Mouse (Mus musculus): ENCODE measurements around the gene Fam229a.
A peak's percentile ranks its signal among the peaks of the same experiment; 100 is the strongest.
"Not testable (repeated sequence)": the region's sequence is repeated elsewhere in the genome, so short reads cannot be mapped to it uniquely, and the experiment has no call there.

Gene Fam229a

DNA sequence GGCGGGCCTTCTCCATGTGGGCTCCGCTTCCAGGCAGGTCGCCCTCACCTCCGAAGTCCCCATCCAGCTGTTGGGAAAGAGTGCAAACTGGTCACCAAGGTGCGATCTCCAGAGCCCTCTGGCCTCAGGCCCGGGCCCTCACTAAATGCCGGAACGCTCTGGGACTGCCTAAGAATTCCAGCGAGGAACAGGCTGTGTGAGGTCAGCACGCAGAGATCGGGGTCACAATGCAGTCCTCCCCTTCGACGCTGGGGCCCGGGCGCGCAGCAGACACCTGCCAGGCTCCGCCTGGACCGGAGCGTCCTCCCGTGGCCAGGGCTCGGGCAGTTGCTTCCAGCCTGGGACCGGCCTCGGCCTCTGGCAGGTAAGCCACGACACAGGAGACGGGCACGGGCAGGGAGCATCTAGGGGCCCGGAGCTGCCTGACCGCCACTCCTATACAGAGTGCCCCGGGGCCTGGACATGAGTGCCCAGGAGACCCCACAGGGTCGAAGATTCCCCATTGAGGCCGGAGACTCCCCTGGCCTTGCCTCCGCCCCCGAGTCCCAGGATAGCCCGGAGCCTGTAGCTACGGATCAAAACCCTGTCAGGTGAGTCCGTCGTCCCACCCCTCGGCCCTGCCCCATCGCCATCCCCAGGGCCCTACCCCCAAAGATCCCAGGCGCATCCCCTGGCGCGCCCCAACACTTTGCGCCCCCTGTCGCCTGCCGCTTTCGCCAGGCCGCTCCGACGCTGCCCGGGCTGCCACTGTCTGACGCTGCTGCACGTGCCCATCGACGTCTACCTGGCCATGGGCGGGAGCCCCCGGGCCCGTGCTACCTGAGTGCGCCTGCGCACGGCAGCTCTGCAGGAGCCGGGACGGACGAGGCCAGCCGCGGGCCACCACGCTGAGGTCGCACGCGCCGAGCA lies at the start of gene Fam229a, which contains the start of gene Tssk3:
Gene Fam229a (plus strand): TSS at position 219 of the 909 bp plus-strand sequence.
Gene Tssk3 (minus strand): TSS at position 51 of the 909 bp plus-strand sequence.
- DNase-seq (ENCODE audit: low read depth, low spot score): no peak

DNA sequence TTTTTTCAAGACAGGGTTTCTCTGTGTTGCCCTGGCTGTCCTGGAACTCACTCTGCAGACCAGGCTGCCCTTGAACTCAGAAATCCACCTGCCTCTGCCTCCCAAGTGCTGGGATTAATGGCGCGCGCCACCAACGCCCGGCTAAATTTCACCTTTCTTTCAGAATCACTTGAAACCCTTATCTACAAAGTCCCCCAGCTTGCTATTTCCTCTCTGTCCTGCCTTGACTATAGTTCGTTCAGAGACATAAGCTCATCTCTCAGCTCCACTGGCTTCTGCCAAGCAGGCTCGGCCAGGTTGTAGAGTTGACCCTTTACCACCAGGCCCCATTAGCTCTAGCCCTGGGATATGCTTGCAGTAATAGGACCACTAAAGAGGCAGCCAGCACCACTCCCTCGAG lies 43.6 kb upstream of the Fam229a start:
- no peak for DNase-seq (ENCODE audit: low read depth, low spot score)

DNA sequence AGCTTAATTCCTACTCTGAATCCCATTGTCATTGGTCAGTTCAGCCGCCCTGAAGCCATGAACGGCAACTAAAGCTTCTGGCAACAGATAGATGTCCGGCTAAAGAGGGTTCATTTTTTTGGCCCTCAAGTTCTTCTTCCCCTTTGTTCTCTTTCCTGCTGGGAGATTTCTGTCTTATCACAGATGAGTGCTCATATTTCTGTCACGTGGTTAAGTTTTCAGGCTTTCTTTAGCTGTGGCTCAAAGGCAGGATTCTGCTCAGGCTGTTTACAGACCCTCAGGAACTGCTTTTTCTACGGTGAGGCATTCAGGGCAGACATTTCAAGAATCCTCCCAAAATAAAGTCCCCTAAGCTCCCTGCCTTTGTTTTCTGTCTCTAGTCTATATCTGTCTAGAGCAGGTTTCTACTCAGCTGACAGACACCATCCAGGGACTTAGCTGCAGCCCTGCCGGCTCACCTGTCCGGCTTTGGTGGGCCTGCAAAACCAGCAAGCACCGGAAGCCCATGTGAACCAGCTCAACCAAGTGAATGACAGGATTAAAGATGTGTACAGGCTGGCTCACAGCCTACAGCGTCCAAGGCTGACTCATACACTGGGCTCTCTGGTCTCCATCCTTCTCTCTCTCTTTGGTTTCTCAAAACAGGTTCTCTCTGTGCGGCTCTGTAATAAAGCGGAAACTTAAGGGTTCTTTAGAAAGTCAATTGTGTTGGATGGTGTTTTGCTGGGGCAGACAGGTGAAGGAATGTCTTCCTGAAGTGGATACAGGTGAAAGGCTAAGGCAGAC lies 43.0 kb upstream of the Fam229a start:
- DNase-seq (ENCODE audit: low read depth, low spot score): peak; percentile 49

DNA sequence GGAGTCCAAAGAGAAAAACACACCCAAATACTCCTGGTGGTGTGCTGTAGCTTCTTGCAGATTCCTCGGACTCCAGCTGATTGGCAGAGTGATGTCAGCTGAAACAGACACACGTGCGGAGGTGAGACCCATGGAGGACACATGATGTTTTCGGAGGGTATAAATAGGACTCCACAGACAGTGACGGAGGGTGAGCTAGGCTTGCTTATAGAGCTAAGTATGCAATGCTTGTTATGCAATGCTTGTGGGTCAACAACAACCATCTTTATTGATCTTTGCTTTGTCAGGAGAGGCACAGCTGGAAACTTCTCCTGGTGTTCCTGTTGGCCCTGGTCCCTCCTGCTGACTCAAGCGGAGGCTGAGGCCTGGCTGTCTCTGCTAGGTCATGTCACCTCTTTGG lies 42.3 kb upstream of the Fam229a start:
- DNase-seq (ENCODE audit: low read depth, low spot score): no peak

DNA sequence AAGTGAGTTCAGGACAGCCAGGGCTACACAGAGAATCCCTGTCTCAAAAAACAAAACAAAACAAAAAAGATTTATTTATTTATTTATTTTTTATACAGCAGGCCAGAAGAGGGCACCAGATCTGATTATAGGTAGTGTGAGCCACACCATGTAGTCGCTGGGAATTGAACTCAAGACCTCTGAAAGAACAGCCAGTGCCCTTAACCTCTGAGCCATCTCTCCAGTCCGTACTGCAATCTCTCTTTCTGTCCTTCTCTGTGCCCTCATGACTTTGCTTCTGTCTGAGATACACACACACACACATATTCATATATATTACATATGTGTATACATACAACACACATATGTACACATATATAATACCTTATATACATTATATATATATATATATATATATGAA lies 40.1 kb upstream of the Fam229a start:
- peak; percentile 19 for DNase-seq (ENCODE audit: low read depth, low spot score)

DNA sequence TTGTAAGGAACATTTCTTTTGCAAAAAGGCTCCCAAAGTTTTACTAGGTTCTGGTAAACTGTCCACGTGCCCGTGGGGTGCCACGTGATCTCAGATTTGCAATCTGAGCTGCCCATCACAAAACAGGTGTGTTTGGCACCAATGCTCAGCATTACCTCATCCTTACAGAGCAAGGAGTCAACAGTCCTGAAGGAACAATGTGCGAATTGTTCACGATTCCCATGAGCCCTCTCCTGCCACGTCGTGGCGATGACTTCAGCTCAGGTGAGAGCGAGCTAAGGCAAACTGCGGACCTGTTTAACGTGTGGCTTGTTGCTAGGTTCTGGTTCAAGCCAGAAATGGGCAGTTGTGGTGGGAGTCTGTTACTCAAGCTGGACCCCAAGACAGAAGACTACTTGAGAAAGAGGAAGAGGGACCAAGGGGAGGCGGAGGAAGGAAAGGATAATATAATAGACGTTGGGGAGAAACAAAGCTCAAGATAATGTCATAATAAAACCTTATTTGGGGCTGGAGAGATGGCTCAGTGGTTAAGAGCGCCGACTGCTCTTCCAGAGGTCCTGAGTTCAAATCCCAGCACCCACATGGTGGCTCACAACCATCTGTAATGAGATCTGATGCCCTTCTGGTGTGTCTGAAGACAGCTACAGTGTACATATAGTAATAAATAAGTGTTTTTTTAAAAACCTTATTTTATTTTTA lies 39.4 kb upstream of the Fam229a start:
- no peak for DNase-seq (ENCODE audit: low read depth, low spot score)

DNA sequence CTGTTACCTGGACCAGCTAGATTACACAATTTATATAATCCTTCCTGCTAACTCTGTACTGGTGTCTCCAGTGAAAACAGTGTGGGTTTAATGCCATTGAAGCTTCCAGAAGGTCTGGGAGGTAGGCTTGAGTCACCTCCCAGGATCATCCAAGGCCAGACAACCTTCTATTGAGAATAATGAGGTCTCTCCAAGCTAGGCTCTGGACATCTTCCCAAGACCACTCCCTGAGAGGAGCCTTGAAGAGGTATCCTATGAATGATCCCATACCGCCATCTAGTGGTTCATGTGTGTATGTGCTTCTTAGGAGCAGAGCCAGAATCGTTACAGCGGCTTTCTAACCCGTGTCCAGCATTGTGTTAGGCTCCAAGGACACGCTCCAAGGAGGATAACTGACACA lies 35.7 kb upstream of the Fam229a start:
- peak; percentile 94 for DNase-seq (ENCODE audit: low read depth, low spot score)

DNA sequence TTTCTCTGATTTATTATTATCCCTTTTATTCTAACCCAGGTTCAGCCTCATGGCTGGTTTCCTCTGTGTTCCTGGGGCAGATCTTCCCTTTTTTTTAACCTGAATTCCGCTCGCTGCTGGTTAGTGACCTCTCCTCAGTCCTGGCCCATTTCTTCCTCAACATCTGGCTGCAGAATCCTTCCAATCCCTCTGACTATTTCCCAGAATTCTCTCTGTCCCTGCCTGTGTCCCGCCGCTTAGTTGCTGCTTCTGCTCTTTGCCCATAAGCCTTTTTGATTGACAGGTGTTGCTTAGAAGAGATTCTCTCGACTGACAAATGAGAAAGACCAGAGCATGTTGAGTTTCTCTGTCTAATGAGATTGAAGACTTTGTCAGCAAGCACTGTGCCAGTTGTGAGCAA lies 34.9 kb upstream of the Fam229a start:
- DNase-seq (ENCODE audit: low read depth, low spot score): no peak

DNA sequence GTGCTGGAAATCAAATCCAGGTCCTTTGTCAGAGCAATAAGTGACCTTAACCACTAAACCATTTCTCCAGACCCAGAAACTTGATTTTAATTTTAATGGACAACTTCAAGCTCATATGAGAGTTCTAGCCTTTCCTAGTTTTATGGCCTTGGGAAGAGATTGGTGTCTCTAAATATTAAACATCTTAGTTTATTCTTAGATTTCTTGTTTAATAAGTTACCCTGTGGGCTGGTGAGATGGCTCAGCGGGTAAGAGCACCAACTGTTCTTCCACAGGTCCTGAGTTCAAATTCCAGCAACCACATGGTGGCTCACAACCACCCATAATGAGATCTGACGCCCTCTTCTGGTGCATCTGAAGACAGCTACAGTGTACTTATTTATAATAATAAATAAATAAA lies 33.7 kb upstream of the Fam229a start:
- DNase-seq (ENCODE audit: low read depth, low spot score): not testable (repeated sequence)

DNA sequence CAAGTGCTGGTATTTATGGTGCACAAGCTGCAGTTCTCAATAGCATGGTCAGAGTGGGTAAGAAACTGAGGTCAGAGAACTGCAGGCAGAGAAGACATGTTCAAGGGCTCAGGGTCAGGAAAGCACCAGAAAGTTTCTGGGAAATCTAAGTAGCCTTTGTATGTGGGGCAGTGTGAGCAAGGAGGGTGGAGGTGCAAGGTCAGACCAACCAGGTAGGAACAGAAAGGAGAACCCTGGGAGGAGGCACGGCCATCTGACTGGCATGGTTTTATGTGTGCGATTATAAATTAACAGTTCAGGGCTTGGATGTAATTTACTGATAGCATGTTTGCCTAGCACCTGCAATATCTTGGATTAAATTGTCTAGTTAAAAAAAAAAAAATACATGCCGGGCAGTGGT lies 31.3 kb upstream of the Fam229a start:
- no peak for DNase-seq (ENCODE audit: low read depth, low spot score)

DNA sequence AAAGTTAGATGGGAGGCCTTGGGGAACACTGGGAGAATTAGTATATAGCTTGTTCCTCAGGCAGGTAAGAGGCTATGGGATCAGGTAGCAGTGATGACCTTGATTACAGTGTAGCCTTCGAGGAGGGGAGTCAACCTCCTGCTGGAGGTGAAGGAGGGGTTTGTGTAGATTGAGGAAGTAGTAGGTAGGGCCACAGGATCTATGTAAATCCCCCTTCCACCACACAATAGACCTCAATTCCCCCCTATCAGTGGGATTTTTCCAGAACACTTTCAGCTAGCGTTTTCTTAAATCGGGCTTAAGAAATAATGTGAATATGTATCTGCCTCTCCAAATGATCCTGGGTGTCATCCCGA lies 30.2 kb upstream of the Fam229a start:
- no peak for DNase-seq (ENCODE audit: low read depth, low spot score)

DNA sequence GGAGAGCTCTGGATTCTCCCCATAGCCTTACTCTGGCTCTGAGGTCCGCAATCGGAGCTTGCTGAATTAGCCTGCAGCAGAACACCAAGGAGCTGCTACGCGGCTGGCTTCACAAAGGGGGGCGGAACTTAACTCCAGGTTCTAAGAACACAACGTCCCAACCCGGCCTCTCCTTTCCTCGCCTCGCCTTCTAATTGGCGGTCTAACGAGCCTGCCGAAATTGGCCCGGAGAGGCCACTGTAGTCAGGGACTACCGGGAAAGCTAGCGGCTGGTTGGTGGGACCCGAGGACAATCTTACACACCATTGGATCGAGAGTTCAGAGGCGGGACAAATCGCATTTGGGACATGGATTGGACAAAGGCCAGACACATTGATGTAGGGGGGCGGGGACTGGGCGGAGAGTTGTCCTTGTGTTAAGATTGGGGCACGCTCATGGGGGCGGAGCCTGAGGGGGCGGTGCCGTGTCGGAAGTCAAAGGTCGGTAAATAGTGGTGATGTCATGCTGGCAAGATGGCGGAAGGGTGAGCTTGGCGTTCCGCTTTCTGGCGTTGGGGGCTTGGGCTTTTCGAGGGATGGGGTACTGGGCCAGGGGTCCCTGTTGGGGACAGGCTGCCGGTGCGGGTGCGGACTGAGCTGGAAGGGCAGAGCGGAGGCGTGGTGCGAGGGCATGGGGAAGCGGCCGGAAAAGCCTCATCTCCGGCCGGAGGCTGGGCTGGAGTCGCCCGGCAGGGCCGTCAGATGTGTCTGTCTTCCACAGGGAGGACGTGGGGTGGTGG lies 29.6 kb upstream of the Fam229a start, which contains the start of gene Bsdc1:
Gene Bsdc1 (plus strand): TSS at position 399 of the 778 bp plus-strand sequence.
- peak; percentile 100 for DNase-seq (ENCODE audit: low read depth, low spot score)

DNA sequence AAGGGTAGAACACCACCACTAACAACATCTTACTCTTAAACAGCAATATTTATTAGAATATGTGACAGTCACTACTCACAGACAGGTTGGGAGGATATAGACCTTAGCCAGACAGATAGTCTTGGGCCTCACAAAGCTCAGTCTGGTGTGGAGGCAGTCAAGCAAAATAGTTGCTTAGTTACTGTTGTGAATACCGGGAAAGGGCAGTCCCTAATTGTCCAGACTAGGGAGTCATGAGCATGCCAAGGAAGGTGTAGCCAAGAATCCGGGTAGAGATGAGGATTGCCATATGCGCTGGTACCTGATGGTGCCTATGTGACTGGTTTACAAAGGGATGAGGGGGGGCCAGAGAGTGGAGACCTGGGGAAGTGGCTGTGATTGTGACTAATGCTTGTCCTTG lies 28.9 kb upstream of the Fam229a start:
- peak; percentile 9 for DNase-seq (ENCODE audit: low read depth, low spot score)

DNA sequence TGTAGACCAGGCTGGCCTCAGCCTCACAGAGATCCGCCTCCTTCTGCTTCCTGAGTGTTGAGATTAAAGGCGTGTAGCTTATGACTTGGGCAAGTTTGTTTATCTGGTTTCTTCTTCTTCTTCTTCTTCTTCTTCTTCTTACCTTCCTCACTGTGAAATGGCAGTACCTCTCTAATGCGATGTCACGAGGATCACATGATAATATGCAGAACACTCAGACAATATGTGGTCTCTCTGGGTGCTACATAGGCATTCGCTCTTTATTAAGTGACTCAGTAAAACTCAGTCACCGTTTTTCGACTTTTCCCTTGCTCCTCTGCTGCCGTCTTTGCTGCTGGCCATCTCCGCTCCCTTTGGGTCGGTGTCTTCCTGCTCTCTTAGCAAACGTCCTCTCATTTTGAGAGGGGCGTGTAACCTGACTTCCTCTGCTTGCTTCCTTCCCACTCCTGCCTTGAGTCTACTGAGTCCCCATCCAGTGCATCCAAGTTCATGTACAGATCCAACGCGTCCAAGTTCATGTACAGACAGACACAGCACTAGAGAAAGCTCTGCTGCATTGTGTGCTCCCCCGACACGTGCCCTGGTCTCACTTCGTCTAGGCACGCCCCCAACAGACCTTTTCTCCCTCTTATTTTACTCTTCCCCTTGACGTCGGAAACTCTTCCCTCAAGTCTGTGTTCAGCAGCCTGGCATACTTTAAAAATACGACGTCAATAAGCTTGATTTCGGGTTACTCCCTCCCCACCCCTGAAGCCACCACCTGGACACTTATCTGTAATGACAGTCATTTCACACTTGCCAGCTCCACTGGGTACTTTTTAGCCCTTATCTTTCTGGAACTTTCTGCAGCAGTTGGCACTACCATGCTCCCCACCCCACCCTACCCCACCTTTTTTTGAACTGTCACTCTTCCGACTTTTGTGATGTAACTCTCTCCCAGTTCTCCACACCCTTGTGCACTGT lies 27.6 kb upstream of the Fam229a start:
- no peak for DNase-seq (ENCODE audit: low read depth, low spot score)

DNA sequence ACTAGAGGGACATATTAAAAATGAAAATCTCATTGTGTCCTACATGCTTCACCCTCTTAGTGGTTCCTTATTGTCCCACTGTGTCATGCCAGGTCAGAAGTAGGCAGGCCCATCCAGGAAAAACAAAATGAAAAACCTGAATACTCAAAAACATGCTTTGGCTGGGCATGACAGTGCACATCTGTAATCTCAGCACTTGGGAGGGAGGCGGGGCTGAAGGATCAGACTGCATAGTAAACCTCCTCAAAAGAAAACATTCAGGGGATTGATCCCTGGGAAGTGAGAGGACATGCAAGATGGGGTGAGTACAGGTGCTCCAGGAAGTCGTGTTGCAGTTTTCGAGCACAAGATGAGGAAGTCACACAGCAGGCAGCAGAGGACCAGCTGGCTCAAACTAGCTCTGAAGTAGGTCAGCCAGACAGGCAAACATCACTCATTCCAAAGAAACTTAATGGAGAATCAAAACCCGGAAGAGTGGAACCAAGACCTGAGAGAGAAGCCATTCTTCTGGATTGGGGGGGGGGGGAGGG lies 26.6 kb upstream of the Fam229a start:
- DNase-seq (ENCODE audit: low read depth, low spot score): no peak

DNA sequence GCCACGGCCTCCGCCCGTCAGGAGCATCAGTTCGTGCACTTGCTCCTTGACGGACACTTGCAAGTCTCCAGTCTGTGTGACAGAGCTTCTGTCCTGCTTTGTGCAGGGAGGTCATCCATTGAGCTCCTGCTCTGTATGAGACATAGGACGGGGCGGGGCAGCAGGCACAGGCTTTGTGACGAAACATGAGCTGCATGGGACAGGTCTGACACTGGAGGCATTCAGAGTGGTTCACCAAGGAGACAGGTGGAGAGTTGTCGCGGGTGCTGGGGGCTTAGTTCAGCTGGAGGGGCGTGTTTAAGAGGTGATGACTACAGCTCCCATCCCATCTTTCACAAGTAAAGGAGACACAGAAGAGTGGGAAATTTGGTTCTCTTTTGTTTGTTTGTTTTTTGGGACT lies 14.9 kb upstream of the Fam229a start:
- DNase-seq (ENCODE audit: low read depth, low spot score): no peak

DNA sequence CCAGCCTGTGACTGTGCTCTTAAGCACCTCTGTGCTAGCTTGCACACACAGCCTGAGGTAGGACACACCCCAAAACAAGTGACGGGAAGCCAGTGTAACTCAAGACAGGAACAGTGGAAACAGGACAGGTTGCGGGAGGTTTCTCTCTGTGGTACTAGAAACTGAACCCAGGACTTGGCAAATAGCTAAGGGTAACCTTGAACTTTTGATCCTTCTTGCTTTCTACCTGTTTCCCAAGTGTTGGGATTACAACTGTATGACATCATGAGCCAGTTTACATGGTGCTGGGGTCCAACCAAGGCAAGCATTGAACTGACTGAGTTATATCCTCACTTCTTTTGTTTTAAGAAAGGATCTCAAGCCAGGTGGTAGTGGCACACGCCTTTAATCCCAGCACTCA lies 11.1 kb upstream of the Fam229a start:
- no peak for DNase-seq (ENCODE audit: low read depth, low spot score)

DNA sequence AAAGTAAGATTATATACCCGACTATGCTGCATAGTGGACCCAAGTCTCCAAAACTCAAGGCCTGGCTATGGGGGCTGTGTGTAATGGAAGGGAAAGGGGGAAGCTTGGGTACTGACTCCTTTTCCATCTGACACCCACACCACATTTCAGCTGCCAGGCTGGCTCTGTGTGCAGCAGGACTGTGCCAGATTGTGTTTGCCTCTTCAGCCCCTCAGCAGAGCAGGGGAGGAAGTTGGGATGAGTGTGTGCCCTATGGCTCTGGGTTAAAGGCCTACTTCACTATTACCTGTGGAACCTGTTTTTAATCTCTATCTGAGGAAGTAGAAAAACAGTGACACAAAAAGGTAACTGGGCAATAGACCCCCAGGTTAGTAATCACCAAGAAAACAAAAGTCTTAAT lies 9.9 kb upstream of the Fam229a start:
- DNase-seq (ENCODE audit: low read depth, low spot score): no peak

DNA sequence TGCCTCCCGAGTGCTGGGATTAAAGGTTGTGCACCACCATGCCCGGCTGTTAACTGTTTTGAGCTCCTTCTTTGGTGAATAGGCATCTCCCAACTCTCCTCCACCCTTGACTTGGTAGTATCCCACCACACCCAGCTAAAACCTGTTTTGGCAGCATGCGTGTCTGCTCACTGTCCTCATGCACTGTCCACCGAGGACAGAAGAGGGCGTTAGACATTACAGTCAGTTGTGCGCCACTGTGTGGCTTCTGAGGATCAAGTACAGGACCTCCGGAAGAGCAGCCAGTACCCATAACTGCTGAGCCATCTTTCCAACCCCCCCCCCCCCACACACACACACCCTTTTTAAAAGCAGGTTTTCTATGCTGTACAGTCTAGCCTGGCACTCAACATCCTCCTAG lies 3.7 kb downstream of the Fam229a start:
- DNase-seq (ENCODE audit: low read depth, low spot score): no peak

All from 3T3-L1 (cell line).